In genomic region chr2:125540579-125540978, GRCm38 (mm10) we compare ENCODE assay signal across 36 mouse cellular contexts. TPM values are rescaled to one million over a fixed set of nuclear protein-coding genes. Genes with fewer than 3 reads are reported as not detected.
DNase-seq lines count a peak whose midpoint lies in the region; ATAC-seq and TF ChIP-seq lines count a peak whose summit lies in the region.
"Had no signal": no experiment of that assay in that cellular context is flagged by ENCODE, and none has a peak within 500 bp of the region (broad histone marks: within the 10 kb centered on the region; RNA-seq: fewer than 3 reads in every experiment).

No protein-coding gene starts in this region.

- no peak for DNase-seq in embryonic facial prominence, embryonic 14.5 days (ENCODE audit: low spot score)
- no peak for DNase-seq in embryonic facial prominence, embryonic 10.5 days (ENCODE audit: low spot score)
- DNase-seq in kidney, adult 9 months: peak; percentile 3
- no peak for DNase-seq in kidney, postnatal 10 days
- peak; percentile 79 for DNase-seq in Patski (ENCODE audit: low read depth, low spot score)
- no peak for DNase-seq in adrenal gland, postnatal 14 days
- DNase-seq in urinary bladder, postnatal 36 days (ENCODE audit: low spot score in 2 of 2): no peak
- DNase-seq: adrenal gland, postnatal 10 days; cerebellum, adult 11-12 months; cerebellum, adult 9-11 months; gastrocnemius, adult 2 months; kidney, adult 8-10 months; kidney, postnatal 25 days; lung, embryonic 14.5 days; lung, postnatal 14 days; midbrain, embryonic 14.5 days; retina, postnatal 1 day; right cerebral cortex, postnatal 14 days; thymus, postnatal 14 days had no signal

- POLR2A ChIA-PET in Patski (lab: Charles Lee): interaction anchor here (0.9 kb wide), 1 partner anchor 34 kb away, joined by 3 read pairs; no protein-coding TSS in a partner anchor

- no peaks in the 10 kb centered on the region for H3K36me3 ChIP-seq in embryonic facial prominence, embryonic 14.5 days (ENCODE audit: control insufficient read depth, insufficient read depth, low read length)
- no peaks in the 10 kb centered on the region for H3K36me3 ChIP-seq in embryonic facial prominence, embryonic 10.5 days (replicated peaks)
- no peaks in the 10 kb centered on the region for H3K36me3 ChIP-seq in intestine, postnatal 0 days (ENCODE audit: control insufficient read depth, insufficient read depth)
- H3K36me3 ChIP-seq: forebrain, embryonic 10.5 days; hindbrain, embryonic 15.5 days; limb, embryonic 12.5 days; liver, embryonic 15.5 days; neural tube, embryonic 15.5 days; stomach, embryonic 15.5 days had no signal

- in situ Hi-C loops in Patski (cut with MboI; ENCODE audit: low pct_unique_long_range_greater_than_20kb): no loop called here

- no peaks in the 10 kb centered on the region for H3K9me3 ChIP-seq in embryonic facial prominence, embryonic 14.5 days (ENCODE audit: control insufficient read depth, low read length)
- no peaks in the 10 kb centered on the region for H3K9me3 ChIP-seq in embryonic facial prominence, embryonic 10.5 days
- H3K9me3 ChIP-seq in intestine, postnatal 0 days (ENCODE audit: control insufficient read depth): no peaks in the 10 kb centered on the region
- H3K9me3 ChIP-seq: forebrain, embryonic 10.5 days; hindbrain, embryonic 15.5 days; liver, embryonic 15.5 days; neural tube, embryonic 15.5 days; stomach, embryonic 15.5 days had no signal

- H3K27ac ChIP-seq in embryonic facial prominence, embryonic 14.5 days (replicated peaks; ENCODE audit: low read depth, low read length): no peak overlapping the region
- H3K27ac ChIP-seq in embryonic facial prominence, embryonic 10.5 days (replicated peaks): no peak overlapping the region
- no peak overlapping the region for H3K27ac ChIP-seq in intestine, postnatal 0 days (ENCODE audit: low read depth, low read length)
- H3K27ac ChIP-seq: forebrain, embryonic 10.5 days; gastrocnemius, adult 2 months; hindbrain, embryonic 15.5 days; layer of hippocampus, adult 2 months; left cerebral cortex, adult 2 months; limb, embryonic 12.5 days; liver, embryonic 15.5 days; neural tube, embryonic 15.5 days; stomach, embryonic 15.5 days had no signal

- H3K27me3 ChIP-seq in embryonic facial prominence, embryonic 14.5 days (replicated peaks; ENCODE audit: control insufficient read depth, insufficient read depth, low read length): no peaks in the 10 kb centered on the region
- H3K27me3 ChIP-seq in embryonic facial prominence, embryonic 10.5 days (replicated peaks; ENCODE audit: low read depth, poor library complexity, severe bottlenecking): no peaks in the 10 kb centered on the region
- H3K27me3 ChIP-seq in Patski: no peaks in the 10 kb centered on the region
- H3K27me3 ChIP-seq in intestine, postnatal 0 days (replicated peaks; ENCODE audit: control insufficient read depth, insufficient read depth, low read length): no peaks in the 10 kb centered on the region
- H3K27me3 ChIP-seq: hindbrain, embryonic 15.5 days; limb, embryonic 12.5 days; liver, embryonic 15.5 days; neural tube, embryonic 15.5 days; stomach, embryonic 15.5 days had no signal

- H3K4me3 ChIP-seq in embryonic facial prominence, embryonic 14.5 days (ENCODE audit: low read depth, low read length): no peak overlapping the region
- H3K4me3 ChIP-seq in embryonic facial prominence, embryonic 10.5 days: no peak overlapping the region
- H3K4me3 ChIP-seq in intestine, postnatal 0 days (ENCODE audit: low read depth, low read length): no peak overlapping the region
- H3K4me3 ChIP-seq: forebrain, embryonic 10.5 days; gastrocnemius, adult 2 months; hindbrain, embryonic 15.5 days; layer of hippocampus, adult 2 months; left cerebral cortex, adult 2 months; limb, embryonic 12.5 days; liver, embryonic 15.5 days; neural tube, embryonic 15.5 days; stomach, embryonic 15.5 days had no signal

- H3K4me2 ChIP-seq in embryonic facial prominence, embryonic 14.5 days (ENCODE audit: low read depth, low read length): no peak overlapping the region
- no peak overlapping the region for H3K4me2 ChIP-seq in intestine, postnatal 0 days (replicated peaks; ENCODE audit: low read depth)
- H3K4me2 ChIP-seq: heart, embryonic 11.5 days; hindbrain, embryonic 15.5 days; limb, embryonic 12.5 days; liver, embryonic 15.5 days; lung, embryonic 14.5 days; neural tube, embryonic 15.5 days; stomach, embryonic 15.5 days had no signal

- WGBS in embryonic facial prominence, embryonic 14.5 days: 67% methylated on average over 7 of the region's 7 CpGs
- WGBS in embryonic facial prominence, embryonic 10.5 days: 88% methylated on average over 7 of the region's 7 CpGs
- WGBS in intestine, postnatal 0 days: 71% methylated on average over 7 of the region's 7 CpGs

- H3K9ac ChIP-seq in embryonic facial prominence, embryonic 14.5 days (ENCODE audit: low read depth, low read length): no peak overlapping the region
- no peak overlapping the region for H3K9ac ChIP-seq in intestine, postnatal 0 days (ENCODE audit: low read depth, low read length)
- H3K9ac ChIP-seq: hindbrain, embryonic 15.5 days; limb, embryonic 12.5 days; liver, embryonic 15.5 days; lung, embryonic 14.5 days; neural tube, embryonic 15.5 days; stomach, embryonic 15.5 days had no signal

- H3K4me1 ChIP-seq in embryonic facial prominence, embryonic 14.5 days (ENCODE audit: control insufficient read depth, insufficient read depth, low read length): no peaks in the 10 kb centered on the region
- H3K4me1 ChIP-seq in embryonic facial prominence, embryonic 10.5 days: no peaks in the 10 kb centered on the region
- no peaks in the 10 kb centered on the region for H3K4me1 ChIP-seq in intestine, postnatal 0 days (replicated peaks; ENCODE audit: control insufficient read depth, insufficient read depth, low read length)
- H3K4me1 ChIP-seq: forebrain, embryonic 10.5 days; hindbrain, embryonic 15.5 days; limb, embryonic 12.5 days; liver, embryonic 15.5 days; neural tube, embryonic 15.5 days; stomach, embryonic 15.5 days had no signal

- CTCF ChIA-PET in Patski (lab: Charles Lee): interaction anchor here (1.2 to 1.5 kb wide), 2 partner anchors 18 to 62 kb away, joined by 3 to 5 read pairs; no protein-coding TSS in a partner anchor

- 0 out of 2 replicates have a peak, but pooled peaks have one; percentile 22 for ATAC-seq in embryonic facial prominence, embryonic 14.5 days (ENCODE audit: low read depth)
- ATAC-seq in Patski: peak; percentile 98
- ATAC-seq in intestine, postnatal 0 days: no peak
- ATAC-seq: CD4-positive, CD25-positive, alpha-beta regulatory T cell, adult 4 months; forebrain, embryonic 16.5 days; inflammation-experienced regulatory T-cells, adult 6 months had no signal

- no peak for TF ChIP-seq CTCF in Patski (IDR thresholded peaks at IDR 0.05)
- TF ChIP-seq CTCF in intestine, postnatal 0 days (IDR thresholded peaks at IDR 0.05; ENCODE audit: low read depth): no peak

RNA-seq across cellular contexts. Expression of gene Fbn1, which starts 32.8 kb away (rescaled TPM):
- polyA plus RNA-seq in embryonic facial prominence, embryonic 14.5 days (2014; fragmentation: Nextera tagmentation; extraction: Ambion mirVana): 61.0 and 61.1 TPM in 2 replicates
- polyA plus RNA-seq in embryonic facial prominence, embryonic 10.5 days (2016; fragmentation: Nextera tagmentation; extraction: Ambion mirVana): 6.8 and 8.1 TPM in 2 replicates
- 25.5 TPM for polyA plus RNA-seq in Patski (2021)
- polyA plus RNA-seq in intestine, postnatal 0 days (2015; fragmentation: Nextera tagmentation; extraction: Ambion mirVana): 9.9 and 11.2 TPM in 2 replicates
- total RNA-seq in adrenal gland, postnatal 14 days (2021): 88.2 and 93.1 TPM in 2 replicates
- total RNA-seq: monocyte, adult 5-6 weeks had no signal
- polyA plus RNA-seq: CD4-positive, CD25-positive, alpha-beta regulatory T cell, adult 4 months; inflammation-experienced regulatory T-cells, adult 6 months had no signal

RNA-seq across cellular contexts. Expression of gene Gm9913, which starts 35.7 kb away (rescaled TPM):
- 0.31 and 0.60 TPM in 2 replicates for polyA plus RNA-seq in embryonic facial prominence, embryonic 14.5 days (2014; fragmentation: Nextera tagmentation; extraction: Ambion mirVana)
- 0.09 and 0.20 TPM in 2 replicates for polyA plus RNA-seq in embryonic facial prominence, embryonic 10.5 days (2016; fragmentation: Nextera tagmentation; extraction: Ambion mirVana)
- polyA plus RNA-seq in Patski (2021): 0.27 TPM
- polyA plus RNA-seq in intestine, postnatal 0 days (2015; fragmentation: Nextera tagmentation; extraction: Ambion mirVana): 0.34 and 0.39 TPM in 2 replicates
- 0.11 TPM in 1 of 2 replicates, not detected in the other for total RNA-seq in adrenal gland, postnatal 14 days (2021)
- total RNA-seq: hematopoietic stem cell, adult 5-6 weeks; left cerebral cortex, postnatal 25 days; liver, adult 2 months; monocyte, adult 5-6 weeks had no signal
- polyA plus RNA-seq: CD4-positive, CD25-positive, alpha-beta regulatory T cell, adult 4 months; inflammation-experienced regulatory T-cells, adult 6 months; liver, adult 2 months; midbrain, embryonic 14.5 days had no signal

Comparison
In these comparisons a context has a peak if more than half of its experiments do, and no peak if none do; other contexts are left out.
1. DNase-seq: peak in kidney, adult 9 months (single experiment) and Patski (single experiment); none in embryonic facial prominence, embryonic 14.5 days (single experiment), embryonic facial prominence, embryonic 10.5 days (single experiment), kidney, postnatal 10 days (single experiment), adrenal gland, postnatal 14 days (single experiment) and urinary bladder, postnatal 36 days (0 of 2).